Mouse (Mus musculus): Measurements from ENCODE around the gene N4bp2. TPM values are rescaled to one million over a fixed set of nuclear protein-coding genes. Genes with fewer than 3 reads are reported as not detected.
A peak's percentile ranks its signal among the peaks of the same experiment; 100 is the strongest.

Gene N4bp2
- polyA plus RNA-seq, 1 experiment = 9.7 TPM

DNA sequence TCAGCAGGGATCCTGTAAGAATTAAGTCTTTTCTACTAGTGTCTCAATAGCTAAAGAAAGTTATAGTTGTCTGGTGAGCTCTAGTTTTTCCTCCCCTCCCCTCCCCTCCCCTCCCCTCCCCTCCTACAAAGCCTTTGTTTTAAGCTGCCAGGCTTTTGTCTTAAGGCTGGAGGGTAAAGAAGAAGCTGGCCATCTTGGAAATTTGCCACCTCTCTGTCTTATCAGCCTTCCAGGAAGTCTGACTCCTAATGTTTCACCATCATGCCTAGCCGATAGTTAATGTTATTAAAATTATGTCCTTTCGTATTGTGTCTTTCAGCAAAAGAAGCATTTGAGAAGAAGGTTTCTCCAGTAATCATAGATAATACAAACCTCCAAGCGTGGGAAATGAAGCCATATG lies 30.9 kb downstream of the N4bp2 start:
- H3K27ac ChIP-seq (ENCODE audit: control insufficient read depth, insufficient read depth, low read depth, low read length) = no peak overlapping the region
- no peaks in the 10 kb centered on the region for H3K27me3 ChIP-seq (ENCODE audit: control insufficient read depth, insufficient read depth, low read length)
- H3K4me3 ChIP-seq (ENCODE audit: control insufficient read depth, low read depth, low read length) = no peak overlapping the region
- no peaks in the 10 kb centered on the region for H3K4me1 ChIP-seq (ENCODE audit: control insufficient read depth, insufficient read depth, low read length)
- no peaks in the 10 kb centered on the region; the same call in 1 of the 2 replicates for H3K36me3 ChIP-seq (ENCODE audit: control insufficient read depth, insufficient read depth, low read length)
- TF ChIP-seq CTCF (IDR thresholded peaks at IDR 0.05; ENCODE audit: control insufficient read depth, insufficient read depth, insufficient replicate concordance, low read depth, low read length) (no peak), POLR2A (IDR thresholded peaks at IDR 0.05; ENCODE audit: control insufficient read depth, low read depth, low read length) (no peak)

DNA sequence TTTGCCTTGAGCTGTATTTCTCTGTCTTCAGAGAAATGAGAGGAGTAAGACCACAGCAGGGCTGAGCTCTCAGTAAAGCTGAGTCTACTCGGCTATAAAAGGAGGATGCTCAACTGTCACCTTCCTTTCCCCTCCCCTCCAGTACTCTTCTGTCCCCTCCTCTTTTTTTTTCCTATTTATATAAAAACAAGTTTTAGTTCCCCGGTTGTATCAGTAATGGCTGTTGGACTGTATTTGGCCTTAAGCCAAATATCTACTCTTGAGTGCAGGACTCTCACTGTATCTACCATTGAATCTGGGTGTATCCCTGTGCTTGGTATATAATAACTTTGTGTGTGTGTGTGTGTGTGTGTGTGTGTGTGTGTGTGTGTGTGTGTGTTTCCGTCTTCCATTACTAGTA lies 31.4 kb downstream of the N4bp2 start:
- TF ChIP-seq POLR2A (IDR thresholded peaks at IDR 0.05; ENCODE audit: control insufficient read depth, low read depth, low read length) = no peak
- no peak for TF ChIP-seq CTCF (IDR thresholded peaks at IDR 0.05; ENCODE audit: control insufficient read depth, insufficient read depth, insufficient replicate concordance, low read depth, low read length)
- H3K27me3 ChIP-seq (ENCODE audit: control insufficient read depth, insufficient read depth, low read length) = no peaks in the 10 kb centered on the region
- no peaks in the 10 kb centered on the region; the same call in 1 of the 2 replicates for H3K36me3 ChIP-seq (ENCODE audit: control insufficient read depth, insufficient read depth, low read length)

DNA sequence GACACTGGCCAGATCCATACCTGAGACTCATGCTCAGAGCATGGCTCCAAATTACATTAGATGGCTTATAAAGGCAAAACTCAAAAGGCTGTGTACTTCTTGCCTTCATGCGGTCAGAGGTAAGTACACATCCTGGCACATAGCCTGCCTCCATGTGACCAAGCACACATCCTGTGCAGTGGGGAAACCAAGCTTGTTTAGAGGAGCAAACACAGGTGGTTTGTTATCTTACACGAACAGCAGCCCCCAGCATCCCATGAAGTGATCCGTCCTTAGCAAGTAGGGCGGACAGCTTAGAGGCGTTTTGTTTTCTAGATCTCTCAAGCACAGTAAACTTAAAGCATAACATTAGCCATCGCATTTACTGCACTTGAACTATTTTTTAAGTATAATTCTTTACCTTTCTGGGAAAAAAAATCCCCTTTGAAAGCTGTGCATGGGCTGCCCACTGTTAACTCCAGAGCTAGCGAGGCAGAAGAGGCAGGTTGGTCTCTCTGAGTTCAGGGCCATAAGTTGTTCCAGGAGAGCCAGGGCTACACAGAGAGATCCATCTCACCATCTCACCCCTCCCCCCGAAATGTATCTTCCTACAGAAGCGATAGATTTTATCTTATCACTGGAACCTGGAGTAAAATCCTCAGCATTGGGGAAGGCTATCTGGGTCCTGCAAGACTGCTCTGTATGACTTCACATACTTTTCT lies 32.1 kb downstream of the N4bp2 start:
- H3K36me3 ChIP-seq (ENCODE audit: control insufficient read depth, insufficient read depth, low read length) = no peaks in the 10 kb centered on the region; the same call in 1 of the 2 replicates
- no peak overlapping the region for H3K4me3 ChIP-seq (ENCODE audit: control insufficient read depth, low read depth, low read length)
- no peak overlapping the region for H3K27ac ChIP-seq (ENCODE audit: control insufficient read depth, insufficient read depth, low read depth, low read length)
- no peaks in the 10 kb centered on the region for H3K4me1 ChIP-seq (ENCODE audit: control insufficient read depth, insufficient read depth, low read length)
- no peaks in the 10 kb centered on the region for H3K27me3 ChIP-seq (ENCODE audit: control insufficient read depth, insufficient read depth, low read length)
- TF ChIP-seq CTCF (IDR thresholded peaks at IDR 0.05; ENCODE audit: control insufficient read depth, insufficient read depth, insufficient replicate concordance, low read depth, low read length) (no peak), POLR2A (IDR thresholded peaks at IDR 0.05; ENCODE audit: control insufficient read depth, low read depth, low read length) (no peak)

More for the DNA sequence above, 31.4 kb downstream of the N4bp2 start:
- Histone ChIP-seq H3K4me1 (ENCODE audit: control insufficient read depth, insufficient read depth, low read length) (no peaks in the 10 kb centered on the region), H3K4me3 (ENCODE audit: control insufficient read depth, low read depth, low read length) (no peak overlapping the region), H3K27ac (ENCODE audit: control insufficient read depth, insufficient read depth, low read depth, low read length) (no peak overlapping the region)

DNA sequence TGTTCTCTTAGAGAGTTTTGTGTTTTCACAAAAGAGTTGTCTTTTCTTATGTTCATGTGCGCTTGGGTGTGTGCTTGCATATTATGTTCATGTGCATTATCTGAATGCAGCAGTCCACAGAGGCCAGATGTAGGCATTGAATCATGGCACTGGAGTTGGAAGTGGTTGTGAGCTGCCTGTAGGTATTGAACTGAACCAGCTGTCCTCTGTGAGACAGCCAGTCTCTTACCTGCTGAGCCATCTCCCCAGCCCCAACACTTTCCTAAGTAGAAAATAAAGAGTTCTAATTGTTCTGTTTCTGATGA lies 32.6 kb downstream of the N4bp2 start:
- H3K27ac ChIP-seq (ENCODE audit: control insufficient read depth, insufficient read depth, low read depth, low read length) = no peak overlapping the region
- no peak overlapping the region for H3K4me3 ChIP-seq (ENCODE audit: control insufficient read depth, low read depth, low read length)
- no peaks in the 10 kb centered on the region; the same call in 1 of the 2 replicates for H3K36me3 ChIP-seq (ENCODE audit: control insufficient read depth, insufficient read depth, low read length)
- H3K27me3 ChIP-seq (ENCODE audit: control insufficient read depth, insufficient read depth, low read length) = no peaks in the 10 kb centered on the region
- no peaks in the 10 kb centered on the region for H3K4me1 ChIP-seq (ENCODE audit: control insufficient read depth, insufficient read depth, low read length)
- TF ChIP-seq CTCF (IDR thresholded peaks at IDR 0.05; ENCODE audit: control insufficient read depth, insufficient read depth, insufficient replicate concordance, low read depth, low read length) (no peak), POLR2A (IDR thresholded peaks at IDR 0.05; ENCODE audit: control insufficient read depth, low read depth, low read length) (no peak)

DNA sequence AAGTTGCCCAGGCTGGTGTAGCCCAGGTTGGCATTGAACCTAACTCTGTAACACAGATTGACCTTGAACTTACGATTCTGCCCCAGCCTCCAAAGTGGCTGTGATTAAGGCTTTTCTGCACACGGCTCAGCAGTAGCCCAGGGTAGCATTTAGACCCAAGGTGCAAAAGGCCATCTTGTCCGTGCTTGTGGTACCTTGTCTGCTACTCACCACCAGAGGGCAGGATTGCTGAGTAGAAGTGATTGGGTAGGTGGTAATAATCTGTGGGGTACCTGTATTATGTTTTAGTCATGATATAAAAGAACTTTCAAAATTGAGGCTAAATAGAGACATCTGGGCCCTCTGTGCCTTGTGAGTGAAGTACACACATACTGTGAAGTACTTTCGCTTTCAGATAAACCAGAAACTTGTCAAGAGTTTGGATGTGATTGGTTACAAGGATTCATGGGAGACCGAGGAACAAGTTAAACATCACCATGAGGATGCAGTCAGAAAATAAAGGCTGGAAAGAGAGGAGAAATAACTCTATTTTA lies 60.3 kb downstream of the N4bp2 start:
- Histone ChIP-seq H3K27me3 (ENCODE audit: control insufficient read depth, insufficient read depth, low read length) (no peaks in the 10 kb centered on the region), H3K4me1 (ENCODE audit: control insufficient read depth, insufficient read depth, low read length) (no peaks in the 10 kb centered on the region), H3K27ac (ENCODE audit: control insufficient read depth, insufficient read depth, low read depth, low read length) (no peak overlapping the region), H3K36me3 (ENCODE audit: control insufficient read depth, insufficient read depth, low read length) (no peaks in the 10 kb centered on the region; the same call in 1 of the 2 replicates), H3K4me3 (ENCODE audit: control insufficient read depth, low read depth, low read length) (no peak overlapping the region)
- TF ChIP-seq POLR2A (IDR thresholded peaks at IDR 0.05; ENCODE audit: control insufficient read depth, low read depth, low read length) = no peak
- peak; percentile 19; the same call in 1 of the 2 replicates for TF ChIP-seq CTCF (IDR thresholded peaks at IDR 0.05; ENCODE audit: control insufficient read depth, insufficient read depth, insufficient replicate concordance, low read depth, low read length)

DNA sequence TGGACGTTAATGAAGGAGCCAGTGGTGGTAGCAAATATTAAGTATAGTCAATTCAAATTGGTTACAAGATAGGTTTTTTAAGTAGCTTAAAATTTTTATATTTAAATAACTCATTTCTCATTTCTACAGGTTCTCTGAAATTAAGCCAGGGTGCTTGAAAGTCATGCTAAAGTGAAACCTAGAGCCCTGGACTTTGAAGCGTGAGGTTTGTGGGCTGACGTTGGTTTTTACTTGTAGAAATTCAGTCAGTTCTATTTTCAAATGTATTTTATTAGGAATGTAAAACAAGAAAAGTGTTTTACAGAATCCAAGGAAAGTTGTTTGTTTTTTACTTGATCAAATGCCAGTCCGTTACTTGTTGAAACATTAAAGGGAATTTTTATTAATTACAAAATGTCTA lies 63.2 kb downstream of the N4bp2 start:
- no peak overlapping the region for H3K4me3 ChIP-seq (ENCODE audit: control insufficient read depth, low read depth, low read length)
- no peaks in the 10 kb centered on the region; the same call in 1 of the 2 replicates for H3K36me3 ChIP-seq (ENCODE audit: control insufficient read depth, insufficient read depth, low read length)
- no peaks in the 10 kb centered on the region for H3K27me3 ChIP-seq (ENCODE audit: control insufficient read depth, insufficient read depth, low read length)
- no peak for TF ChIP-seq POLR2A (IDR thresholded peaks at IDR 0.05; ENCODE audit: control insufficient read depth, low read depth, low read length)
- no peaks in the 10 kb centered on the region for H3K4me1 ChIP-seq (ENCODE audit: control insufficient read depth, insufficient read depth, low read length)
- no peak overlapping the region for H3K27ac ChIP-seq (ENCODE audit: control insufficient read depth, insufficient read depth, low read depth, low read length)

DNA sequence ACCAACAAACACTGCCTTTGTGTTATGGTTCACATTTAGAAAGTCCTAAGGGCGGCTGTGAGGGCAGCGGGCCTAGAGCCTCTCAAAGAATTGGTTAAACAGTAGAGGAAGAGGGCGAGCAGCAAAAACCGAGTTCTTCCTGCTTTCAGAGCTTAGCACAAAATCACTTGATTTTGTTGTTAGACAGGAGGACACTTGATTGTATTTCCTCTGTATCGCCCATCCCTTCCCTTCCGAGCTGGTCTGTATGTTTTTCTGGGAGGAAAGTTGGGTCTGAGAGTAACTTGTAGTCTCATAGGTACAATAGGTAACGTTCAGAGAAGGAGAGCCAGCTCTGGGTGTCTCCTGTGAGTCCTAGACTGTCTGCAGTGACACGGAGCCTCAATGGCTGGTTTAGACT lies 63.8 kb downstream of the N4bp2 start:
- no peak for TF ChIP-seq CTCF (IDR thresholded peaks at IDR 0.05; ENCODE audit: control insufficient read depth, insufficient read depth, insufficient replicate concordance, low read depth, low read length)
- TF ChIP-seq POLR2A (IDR thresholded peaks at IDR 0.05; ENCODE audit: control insufficient read depth, low read depth, low read length) = no peak
- no peak overlapping the region for H3K4me3 ChIP-seq (ENCODE audit: control insufficient read depth, low read depth, low read length)
- no peak overlapping the region for H3K27ac ChIP-seq (ENCODE audit: control insufficient read depth, insufficient read depth, low read depth, low read length)
- H3K27me3 ChIP-seq (ENCODE audit: control insufficient read depth, insufficient read depth, low read length) = no peaks in the 10 kb centered on the region
- H3K4me1 ChIP-seq (ENCODE audit: control insufficient read depth, insufficient read depth, low read length) = no peaks in the 10 kb centered on the region
- no peaks in the 10 kb centered on the region; the same call in 1 of the 2 replicates for H3K36me3 ChIP-seq (ENCODE audit: control insufficient read depth, insufficient read depth, low read length)

Data from testis, adult 2 months (tissue).